Mouse (Mus musculus): ENCODE results near the gene Gm14137. TPM values are rescaled to one million over a fixed set of nuclear protein-coding genes. Genes with fewer than 3 reads are reported as not detected.

Gene Gm14137
- total and polyA plus RNA-seq, 2 experiments from 2014 or later: 0.28 TPM; not detected in 1

DNA sequence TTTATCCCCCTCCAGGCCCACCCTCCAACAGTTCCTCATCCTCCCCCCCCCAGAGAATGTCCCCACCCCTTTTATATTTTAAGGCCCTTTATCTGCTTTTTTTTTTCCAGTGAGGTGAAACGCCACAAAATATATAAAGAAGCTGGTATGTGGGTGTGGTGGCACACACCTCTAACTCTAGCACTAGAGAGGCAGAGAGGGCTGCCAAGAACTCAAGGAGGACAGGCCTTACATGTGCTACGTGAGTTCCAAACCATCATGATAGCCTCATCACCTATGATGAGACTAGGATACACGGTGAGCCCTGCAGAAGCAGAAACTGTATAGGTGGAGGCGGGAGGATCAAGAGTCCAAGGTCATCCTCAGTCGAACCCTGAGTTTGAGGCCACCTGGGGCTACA is 16.7 kb downstream of the Gm14137 start:
- ATAC-seq: no peak

DNA sequence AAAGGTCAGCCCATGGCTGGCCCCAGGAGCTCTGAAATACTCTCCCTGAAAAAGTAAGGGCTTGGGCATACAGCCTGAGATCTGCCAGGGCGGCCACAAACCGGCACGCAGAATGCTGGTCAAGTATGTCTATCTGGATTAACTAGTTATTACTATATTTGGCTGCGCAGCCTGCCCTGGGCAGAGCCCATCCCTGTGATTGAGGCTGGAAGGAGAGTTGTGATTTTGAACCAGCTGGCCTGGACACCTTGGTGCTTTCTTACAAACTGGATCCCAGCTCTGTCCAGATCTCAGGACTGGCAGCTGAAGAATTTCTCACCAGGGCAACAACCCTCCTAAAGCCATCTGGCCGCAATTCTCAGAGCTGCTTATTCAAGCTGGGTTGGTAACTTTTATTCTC is 19.8 kb downstream of the Gm14137 start:
- no peak for TF ChIP-seq CTCF (IDR thresholded peaks at IDR 0.05; ENCODE audit: low read depth)
- Histone ChIP-seq H3K36me3 (ENCODE audit: insufficient read depth) (no peaks in the 10 kb centered on the region), H3K9me3 (ENCODE audit: low read length) (no peaks in the 10 kb centered on the region), H3K9ac (no peak overlapping the region), H3K4me3 (ENCODE audit: low read depth, low read length) (no peak overlapping the region), H3K27me3 (ENCODE audit: insufficient read depth, low read length) (no peaks in the 10 kb centered on the region), H3K27ac (ENCODE audit: low read depth, low read length) (no peak overlapping the region), H3K4me1 (ENCODE audit: insufficient read depth) (no peaks in the 10 kb centered on the region), H3K4me2 (ENCODE audit: low read depth) (no peak overlapping the region)
- WGBS: 66% methylated on average over 5 of the region's 5 CpGs
- ATAC-seq: peak; percentile 34; the same call in 1 of the 2 replicates
- no peak for DNase-seq

More for the DNA sequence above, 16.7 kb downstream of the Gm14137 start:
- Histone ChIP-seq H3K4me1 (ENCODE audit: insufficient read depth) (no peaks in the 10 kb centered on the region), H3K4me3 (ENCODE audit: low read depth, low read length) (no peak overlapping the region), H3K9ac (no peak overlapping the region), H3K27ac (ENCODE audit: low read depth, low read length) (no peak overlapping the region), H3K4me2 (ENCODE audit: low read depth) (no peak overlapping the region), H3K9me3 (ENCODE audit: low read length) (no peaks in the 10 kb centered on the region), H3K36me3 (ENCODE audit: insufficient read depth) (peaks cover 1% of the 10 kb centered on the region; the same call in 1 of the 2 replicates), H3K27me3 (ENCODE audit: insufficient read depth, low read length) (no peaks in the 10 kb centered on the region)
- no peak for TF ChIP-seq CTCF (IDR thresholded peaks at IDR 0.05; ENCODE audit: low read depth)
- DNase-seq: no peak
- 88% methylated on average over 5 of the region's 5 CpGs for WGBS

GRCm38 (mm10) chr2:119196316-119197108 is 22.2 kb downstream of the Gm14137 start:
- H3K27me3 ChIP-seq (ENCODE audit: insufficient read depth, low read length): no peaks in the 10 kb centered on the region
- no peaks in the 10 kb centered on the region for H3K36me3 ChIP-seq (ENCODE audit: insufficient read depth)
- H3K4me3 ChIP-seq (ENCODE audit: low read depth, low read length): no peak overlapping the region
- DNase-seq (no peak), ATAC-seq (no peak)
- H3K9me3 ChIP-seq (ENCODE audit: low read length): no peaks in the 10 kb centered on the region
- WGBS: 31% methylated on average over 4 of the region's 4 CpGs
- H3K27ac ChIP-seq (ENCODE audit: low read depth, low read length): no peak overlapping the region
- TF ChIP-seq CTCF (IDR thresholded peaks at IDR 0.05; ENCODE audit: low read depth): no peak
- no peak overlapping the region for H3K9ac ChIP-seq
- H3K4me1 ChIP-seq (ENCODE audit: insufficient read depth): no peaks in the 10 kb centered on the region
- no peak overlapping the region for H3K4me2 ChIP-seq (ENCODE audit: low read depth)

GRCm38 (mm10) chr2:119197493-119197892 is 23.2 kb downstream of the Gm14137 start:
- no peaks in the 10 kb centered on the region for H3K9me3 ChIP-seq (ENCODE audit: low read length)
- no peak for ATAC-seq
- H3K4me3 ChIP-seq (ENCODE audit: low read depth, low read length): no peak overlapping the region
- no peaks in the 10 kb centered on the region for H3K36me3 ChIP-seq (ENCODE audit: insufficient read depth)
- no peaks in the 10 kb centered on the region for H3K27me3 ChIP-seq (ENCODE audit: insufficient read depth, low read length)
- no peaks in the 10 kb centered on the region for H3K4me1 ChIP-seq (ENCODE audit: insufficient read depth)
- no peak for DNase-seq
- H3K9ac ChIP-seq: no peak overlapping the region
- TF ChIP-seq CTCF (IDR thresholded peaks at IDR 0.05; ENCODE audit: low read depth): no peak
- H3K4me2 ChIP-seq (ENCODE audit: low read depth): no peak overlapping the region
- H3K27ac ChIP-seq (ENCODE audit: low read depth, low read length): no peak overlapping the region
- WGBS: 82% methylated on average over 1 of the region's 1 CpGs

GRCm38 (mm10) chr2:119198049-119198448 is 23.7 kb downstream of the Gm14137 start:
- no peak overlapping the region for H3K4me2 ChIP-seq (ENCODE audit: low read depth)
- no peak overlapping the region for H3K27ac ChIP-seq (ENCODE audit: low read depth, low read length)
- no peak for ATAC-seq
- no peak overlapping the region for H3K9ac ChIP-seq
- no peaks in the 10 kb centered on the region for H3K36me3 ChIP-seq (ENCODE audit: insufficient read depth)
- no peak for TF ChIP-seq CTCF (IDR thresholded peaks at IDR 0.05; ENCODE audit: low read depth)
- H3K27me3 ChIP-seq (ENCODE audit: insufficient read depth, low read length): no peaks in the 10 kb centered on the region
- H3K4me3 ChIP-seq (ENCODE audit: low read depth, low read length): no peak overlapping the region
- H3K4me1 ChIP-seq (ENCODE audit: insufficient read depth): no peaks in the 10 kb centered on the region
- no peak for DNase-seq
- H3K9me3 ChIP-seq (ENCODE audit: low read length): no peaks in the 10 kb centered on the region
- 21% methylated on average over 1 of the region's 1 CpGs for WGBS

GRCm38 (mm10) chr2:119198934-119199333 is 24.6 kb downstream of the Gm14137 start:
- H3K4me2 ChIP-seq (ENCODE audit: low read depth): no peak overlapping the region
- no peaks in the 10 kb centered on the region for H3K9me3 ChIP-seq (ENCODE audit: low read length)
- TF ChIP-seq CTCF (IDR thresholded peaks at IDR 0.05; ENCODE audit: low read depth): no peak
- H3K4me3 ChIP-seq (ENCODE audit: low read depth, low read length): no peak overlapping the region
- H3K27ac ChIP-seq (ENCODE audit: low read depth, low read length): no peak overlapping the region
- ATAC-seq (peak; percentile 54; the same call in 1 of the 2 replicates), DNase-seq (no peak)
- WGBS: 30% methylated on average over 3 of the region's 3 CpGs
- no peaks in the 10 kb centered on the region for H3K4me1 ChIP-seq (ENCODE audit: insufficient read depth)
- H3K27me3 ChIP-seq (ENCODE audit: insufficient read depth, low read length): no peaks in the 10 kb centered on the region
- H3K36me3 ChIP-seq (ENCODE audit: insufficient read depth): no peaks in the 10 kb centered on the region
- H3K9ac ChIP-seq: no peak overlapping the region

DNA sequence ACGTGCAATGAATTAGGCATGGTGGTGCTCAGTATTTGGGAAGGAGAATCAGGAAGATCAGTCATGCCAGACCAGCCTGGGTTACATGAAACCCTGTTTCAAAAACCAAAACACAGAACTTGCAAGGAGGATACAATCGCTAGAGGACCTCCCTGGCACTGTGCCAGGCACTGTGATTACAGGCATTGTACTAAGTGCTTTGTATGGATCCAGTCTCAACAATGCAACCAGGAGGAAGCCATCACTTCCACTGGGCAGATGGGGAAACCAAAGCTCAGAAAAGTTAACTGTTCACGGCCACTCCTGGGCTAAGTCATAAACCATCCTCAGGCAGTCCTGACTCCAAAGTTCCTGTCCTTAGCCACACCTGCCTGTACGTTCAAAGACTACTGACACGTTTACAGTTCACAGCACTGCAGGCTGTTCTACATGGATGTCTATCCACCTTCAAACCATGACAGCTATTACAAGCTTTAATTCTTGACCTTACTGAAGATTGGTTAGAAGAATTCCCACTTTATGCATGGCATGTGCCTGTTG is 28.7 kb downstream of the Gm14137 start:
- TF ChIP-seq CTCF (IDR thresholded peaks at IDR 0.05; ENCODE audit: low read depth): no peak
- WGBS: 52% methylated on average over 5 of the region's 5 CpGs
- Histone ChIP-seq H3K9me3 (ENCODE audit: low read length) (no peaks in the 10 kb centered on the region), H3K4me3 (ENCODE audit: low read depth, low read length) (no peak overlapping the region), H3K9ac (no peak overlapping the region), H3K4me2 (ENCODE audit: low read depth) (no peak overlapping the region), H3K36me3 (ENCODE audit: insufficient read depth) (no peaks in the 10 kb centered on the region), H3K4me1 (ENCODE audit: insufficient read depth) (no peaks in the 10 kb centered on the region), H3K27me3 (ENCODE audit: insufficient read depth, low read length) (no peaks in the 10 kb centered on the region), H3K27ac (ENCODE audit: low read depth, low read length) (no peak overlapping the region)
- DNase-seq: no peak
- ATAC-seq: peak; percentile 14; the same call in 1 of the 2 replicates

Data from forebrain, postnatal 0 days (tissue).